Mouse (Mus musculus): ENCODE data around the gene Pde9a. TPM values are rescaled to one million over a fixed set of nuclear protein-coding genes. Genes with fewer than 3 reads are reported as not detected.

Pde9a gene
- polyA plus RNA-seq, 1 experiment from 2014 or later: 62.5 TPM

DNA sequence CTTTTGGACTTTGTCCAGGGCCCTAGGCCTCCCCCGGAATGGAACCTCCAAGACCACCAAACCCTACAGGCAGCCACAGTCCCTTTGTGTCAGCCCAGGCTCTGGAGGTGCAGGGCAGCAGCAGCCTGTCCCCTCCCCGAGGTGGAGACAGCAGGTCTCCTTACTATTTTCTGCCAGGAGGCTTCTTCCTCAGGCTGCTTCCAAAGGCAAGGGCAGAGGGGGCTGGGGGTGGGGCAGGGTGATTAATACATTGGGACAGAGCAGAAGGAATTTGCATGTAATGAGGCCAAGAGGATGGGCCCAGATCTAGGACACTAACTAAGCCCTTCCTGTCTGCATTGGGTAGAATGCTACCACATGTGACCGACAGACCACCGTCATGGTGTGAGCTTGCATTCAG, 74.4 kb downstream of the Pde9a start:
- H3K4me3 ChIP-seq (ENCODE audit: low read length): no peak overlapping the region
- H3K27ac ChIP-seq (ENCODE audit: low read length): no peak overlapping the region
- no peaks in the 10 kb centered on the region for H3K9me3 ChIP-seq (ENCODE audit: control insufficient read depth, low read length)
- no peak overlapping the region for H3K4me2 ChIP-seq (ENCODE audit: low read depth, low read length)
- H3K27me3 ChIP-seq (replicated peaks; ENCODE audit: control insufficient read depth, insufficient read depth, low read length): no peaks in the 10 kb centered on the region
- peaks cover 25% of the 10 kb centered on the region for H3K36me3 ChIP-seq (ENCODE audit: control insufficient read depth, insufficient read depth, low read length)
- no peak for ATAC-seq
- WGBS: 71% methylated on average over 4 of the region's 4 CpGs
- peaks cover 25% of the 10 kb centered on the region for H3K4me1 ChIP-seq (ENCODE audit: control insufficient read depth, insufficient read depth, low read length)
- no peak overlapping the region for H3K9ac ChIP-seq (ENCODE audit: low read depth, low read length)

GRCm38 (mm10) chr17:31462506-31462905, 76.5 kb downstream of the Pde9a start:
- ATAC-seq: no peak
- Histone ChIP-seq H3K9me3 (ENCODE audit: control insufficient read depth, low read length) (no peaks in the 10 kb centered on the region), H3K4me2 (ENCODE audit: low read depth, low read length) (no peak overlapping the region), H3K27me3 (replicated peaks; ENCODE audit: control insufficient read depth, insufficient read depth, low read length) (no peaks in the 10 kb centered on the region), H3K9ac (ENCODE audit: low read depth, low read length) (no peak overlapping the region), H3K36me3 (ENCODE audit: control insufficient read depth, insufficient read depth, low read length) (peaks cover 32% of the 10 kb centered on the region), H3K4me1 (ENCODE audit: control insufficient read depth, insufficient read depth, low read length) (peaks cover 7% of the 10 kb centered on the region), H3K27ac (ENCODE audit: low read length) (no peak overlapping the region), H3K4me3 (ENCODE audit: low read length) (no peak overlapping the region)
- 94% methylated on average over 2 of the region's 2 CpGs for WGBS

DNA sequence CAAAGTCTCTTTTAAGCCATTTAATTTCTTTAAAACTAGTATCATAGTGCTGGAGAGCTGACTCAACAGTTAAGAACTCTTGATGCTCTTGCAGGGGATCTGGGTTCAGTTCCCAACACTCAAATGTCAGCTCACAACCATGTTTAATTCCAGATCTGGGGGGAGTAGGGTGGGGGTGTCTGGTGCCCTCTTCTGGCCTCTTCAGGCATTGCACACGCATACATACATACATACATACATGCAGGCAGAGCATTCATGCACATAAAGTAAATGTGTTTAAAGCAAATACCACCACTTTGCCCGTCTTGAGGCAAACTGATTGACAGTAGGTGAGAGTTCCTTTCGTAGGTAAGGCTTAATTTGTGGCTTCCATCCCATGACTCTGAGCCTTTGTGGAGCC, 80.8 kb downstream of the Pde9a start:
- Histone ChIP-seq H3K4me3 (ENCODE audit: low read length) (no peak overlapping the region), H3K27me3 (replicated peaks; ENCODE audit: control insufficient read depth, insufficient read depth, low read length) (no peaks in the 10 kb centered on the region), H3K4me2 (ENCODE audit: low read depth, low read length) (no peak overlapping the region), H3K27ac (ENCODE audit: low read length) (no peak overlapping the region), H3K4me1 (ENCODE audit: control insufficient read depth, insufficient read depth, low read length) (no peaks in the 10 kb centered on the region), H3K9ac (ENCODE audit: low read depth, low read length) (no peak overlapping the region), H3K9me3 (ENCODE audit: control insufficient read depth, low read length) (no peaks in the 10 kb centered on the region), H3K36me3 (ENCODE audit: control insufficient read depth, insufficient read depth, low read length) (peaks cover 26% of the 10 kb centered on the region)
- ATAC-seq: no peak
- 91% methylated on average over 3 of the region's 3 CpGs for WGBS

DNA sequence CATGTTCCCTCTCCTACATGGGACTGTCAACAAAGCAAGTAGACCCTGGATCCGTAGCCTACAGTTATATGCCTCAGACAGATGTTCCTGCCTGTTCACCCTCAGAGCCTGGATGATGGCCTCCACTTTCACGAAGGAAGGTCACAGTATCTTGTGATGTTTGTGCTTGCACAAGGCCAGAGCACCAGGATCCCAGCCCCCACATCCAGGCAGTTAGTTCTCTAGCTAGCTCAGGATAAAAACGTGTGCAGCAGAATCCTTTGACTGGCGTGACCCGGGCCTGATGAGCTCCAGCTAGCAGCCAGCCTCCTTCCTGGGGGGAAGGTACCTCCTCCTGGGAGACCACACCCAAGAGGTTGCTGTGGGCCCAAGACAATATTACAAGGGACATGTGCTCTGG, 82.5 kb downstream of the Pde9a start:
- Histone ChIP-seq H3K4me3 (ENCODE audit: low read length) (no peak overlapping the region), H3K9me3 (ENCODE audit: control insufficient read depth, low read length) (no peaks in the 10 kb centered on the region), H3K4me1 (ENCODE audit: control insufficient read depth, insufficient read depth, low read length) (no peaks in the 10 kb centered on the region), H3K9ac (ENCODE audit: low read depth, low read length) (no peak overlapping the region), H3K36me3 (ENCODE audit: control insufficient read depth, insufficient read depth, low read length) (peaks cover 26% of the 10 kb centered on the region), H3K4me2 (ENCODE audit: low read depth, low read length) (no peak overlapping the region), H3K27me3 (replicated peaks; ENCODE audit: control insufficient read depth, insufficient read depth, low read length) (no peaks in the 10 kb centered on the region), H3K27ac (ENCODE audit: low read length) (no peak overlapping the region)
- no peak for ATAC-seq
- 69% methylated on average over 5 of the region's 5 CpGs for WGBS

GRCm38 (mm10) chr17:31470766-31471418, 84.9 kb downstream of the Pde9a start:
- Histone ChIP-seq H3K27me3 (replicated peaks; ENCODE audit: control insufficient read depth, insufficient read depth, low read length) (no peaks in the 10 kb centered on the region), H3K27ac (ENCODE audit: low read length) (no peak overlapping the region), H3K4me2 (ENCODE audit: low read depth, low read length) (no peak overlapping the region), H3K36me3 (ENCODE audit: control insufficient read depth, insufficient read depth, low read length) (peaks cover 25% of the 10 kb centered on the region), H3K4me1 (ENCODE audit: control insufficient read depth, insufficient read depth, low read length) (no peaks in the 10 kb centered on the region), H3K4me3 (ENCODE audit: low read length) (no peak overlapping the region), H3K9me3 (ENCODE audit: control insufficient read depth, low read length) (no peaks in the 10 kb centered on the region), H3K9ac (ENCODE audit: low read depth, low read length) (no peak overlapping the region)
- 77% methylated on average over 5 of the region's 5 CpGs for WGBS
- no peak for ATAC-seq

- Histone ChIP-seq H3K4me2 (ENCODE audit: low read depth, low read length) (no peak overlapping the region), H3K36me3 (ENCODE audit: control insufficient read depth, insufficient read depth, low read length) (peaks cover 15% of the 10 kb centered on the region), H3K4me1 (ENCODE audit: control insufficient read depth, insufficient read depth, low read length) (peaks cover 6% of the 10 kb centered on the region; the same call in 1 of the 2 replicates), H3K27ac (ENCODE audit: low read length) (no peak overlapping the region), H3K4me3 (ENCODE audit: low read length) (no peak overlapping the region), H3K27me3 (replicated peaks; ENCODE audit: control insufficient read depth, insufficient read depth, low read length) (no peaks in the 10 kb centered on the region), H3K9me3 (ENCODE audit: control insufficient read depth, low read length) (no peaks in the 10 kb centered on the region), H3K9ac (ENCODE audit: low read depth, low read length) (no peak overlapping the region)
- ATAC-seq: no peak
- 80% methylated on average over 6 of the region's 6 CpGs for WGBS
Measured at GRCm38 (mm10) chr17:31474388-31474787, 88.4 kb downstream of the Pde9a start.

GRCm38 (mm10) chr17:31478606-31479005, 92.6 kb downstream of the Pde9a start:
- Histone ChIP-seq H3K36me3 (ENCODE audit: control insufficient read depth, insufficient read depth, low read length) (peaks cover 9% of the 10 kb centered on the region), H3K4me3 (ENCODE audit: low read length) (no peak overlapping the region), H3K9ac (ENCODE audit: low read depth, low read length) (no peak overlapping the region), H3K4me1 (ENCODE audit: control insufficient read depth, insufficient read depth, low read length) (peaks cover 15% of the 10 kb centered on the region; the same call in 1 of the 2 replicates), H3K4me2 (ENCODE audit: low read depth, low read length) (no peak overlapping the region), H3K27ac (ENCODE audit: low read length) (no peak overlapping the region), H3K27me3 (replicated peaks; ENCODE audit: control insufficient read depth, insufficient read depth, low read length) (no peaks in the 10 kb centered on the region), H3K9me3 (ENCODE audit: control insufficient read depth, low read length) (no peaks in the 10 kb centered on the region)
- ATAC-seq: no peak
- WGBS: 77% methylated on average over 7 of the region's 7 CpGs

- H3K27ac ChIP-seq (ENCODE audit: low read length): no peak overlapping the region
Measured at GRCm38 (mm10) chr17:31479108-31479844, 93.3 kb downstream of the Pde9a start.

GRCm38 (mm10) chr17:31486616-31487198, 100.7 kb downstream of the Pde9a start:
- 74% methylated on average over 10 of the region's 10 CpGs for WGBS
- Histone ChIP-seq H3K4me1 (ENCODE audit: control insufficient read depth, insufficient read depth, low read length) (no peaks in the 10 kb centered on the region; the same call in 1 of the 2 replicates), H3K4me2 (ENCODE audit: low read depth, low read length) (no peak overlapping the region), H3K27me3 (replicated peaks; ENCODE audit: control insufficient read depth, insufficient read depth, low read length) (no peaks in the 10 kb centered on the region), H3K27ac (ENCODE audit: low read length) (no peak overlapping the region), H3K36me3 (ENCODE audit: control insufficient read depth, insufficient read depth, low read length) (no peaks in the 10 kb centered on the region), H3K4me3 (ENCODE audit: low read length) (no peak overlapping the region), H3K9me3 (ENCODE audit: control insufficient read depth, low read length) (no peaks in the 10 kb centered on the region), H3K9ac (ENCODE audit: low read depth, low read length) (0 out of 2 replicates have a peak overlapping the region, but pooled peaks have one; percentile 6)
- no peak for ATAC-seq

More at GRCm38 (mm10) chr17:31479108-31479844, 93.3 kb downstream of the Pde9a start:
- no peaks in the 10 kb centered on the region for H3K27me3 ChIP-seq (replicated peaks; ENCODE audit: control insufficient read depth, insufficient read depth, low read length)
- no peak overlapping the region for H3K4me2 ChIP-seq (ENCODE audit: low read depth, low read length)
- peaks cover 15% of the 10 kb centered on the region; the same call in 1 of the 2 replicates for H3K4me1 ChIP-seq (ENCODE audit: control insufficient read depth, insufficient read depth, low read length)
- H3K4me3 ChIP-seq (ENCODE audit: low read length): no peak overlapping the region
- peaks cover 9% of the 10 kb centered on the region for H3K36me3 ChIP-seq (ENCODE audit: control insufficient read depth, insufficient read depth, low read length)
- H3K9me3 ChIP-seq (ENCODE audit: control insufficient read depth, low read length): no peaks in the 10 kb centered on the region
- peak; percentile 68 for ATAC-seq
- 37% methylated on average over 11 of the region's 11 CpGs for WGBS
- H3K9ac ChIP-seq (ENCODE audit: low read depth, low read length): no peak overlapping the region
